Mouse (Mus musculus): ENCODE data around the gene Mtx3.

- TF ChIP-seq CTCF (conservative IDR thresholded peaks at IDR 0.05; ENCODE audit: low read length) (no peak), NANOG (IDR thresholded peaks at IDR 0.05; ENCODE audit: borderline replicate concordance, low read length) (no peak)
These were observed 22.1 kb downstream of the Mtx3 start for GRCm38 (mm10) chr13:92866680-92867079.

All from E14TG2a.4 (cell line).